Comparison of ENCODE assay signal across 9 mouse cellular contexts in genomic region chr11:65160991-65161880, GRCm38 (mm10). TPM values are rescaled to one million over a fixed set of nuclear protein-coding genes. Genes with fewer than 3 reads are reported as not detected.
A peak's percentile ranks its signal among the peaks of the same experiment; 100 is the strongest.
DNase-seq lines count a peak whose midpoint lies in the region; ATAC-seq lines count a peak whose summit lies in the region.
"Had no signal": no experiment of that assay in that cellular context is flagged by ENCODE, and none has a peak within 500 bp of the region (broad histone marks: within the 10 kb centered on the region; RNA-seq: fewer than 3 reads in every experiment).

No protein-coding gene starts in this region.

- H3K9ac ChIP-seq in heart, embryonic 12.5 days = peak overlapping the region; percentile 94; the same call in 1 of the 2 replicates
- peak overlapping the region; percentile 92 for H3K9ac ChIP-seq in hindbrain, embryonic 13.5 days
- H3K9ac ChIP-seq in midbrain, embryonic 11.5 days (ENCODE audit: low read length) = no peak overlapping the region; the same call in 1 of the 2 replicates

- intact Hi-C loops in heart, postnatal 25 days (cut with DNase I) = no loop called here

- H3K4me2 ChIP-seq in heart, embryonic 12.5 days = peak overlapping the region; percentile 96
- peak overlapping the region; percentile 86 for H3K4me2 ChIP-seq in hindbrain, embryonic 13.5 days
- H3K4me2 ChIP-seq in midbrain, embryonic 11.5 days = peak overlapping the region; percentile 92

- no peak for ATAC-seq in heart, embryonic 12.5 days (ENCODE audit: insufficient number of reproducible peaks, low FRiP score)
- ATAC-seq in hindbrain, embryonic 13.5 days (ENCODE audit: low FRiP score) = no peak
- no peak for ATAC-seq in midbrain, embryonic 11.5 days (ENCODE audit: low FRiP score)

- WGBS in heart, embryonic 12.5 days = 49% methylated on average over 7 of the region's 7 CpGs
- WGBS in hindbrain, embryonic 13.5 days = 58% methylated on average over 7 of the region's 7 CpGs
- WGBS in midbrain, embryonic 11.5 days = 72% methylated on average over 7 of the region's 7 CpGs

- no peaks in the 10 kb centered on the region for H3K36me3 ChIP-seq in heart, embryonic 12.5 days
- 0 out of 2 replicates have a peak, but pooled peaks cover 2% of the 10 kb centered on the region for H3K36me3 ChIP-seq in hindbrain, embryonic 13.5 days
- no peaks in the 10 kb centered on the region for H3K36me3 ChIP-seq in midbrain, embryonic 11.5 days (ENCODE audit: control insufficient read depth, insufficient read depth, low read length)
- H3K36me3 ChIP-seq: G1E had no signal

- H3K27ac ChIP-seq in heart, embryonic 12.5 days (ENCODE audit: poor library complexity, severe bottlenecking) = no peak overlapping the region
- H3K27ac ChIP-seq in hindbrain, embryonic 13.5 days = peak overlapping the region; percentile 30; the same call in 1 of the 2 replicates
- H3K27ac ChIP-seq in midbrain, embryonic 11.5 days (ENCODE audit: low read depth, low read length) = no peak overlapping the region

- H3K27me3 ChIP-seq in heart, embryonic 12.5 days (replicated peaks) = no peaks in the 10 kb centered on the region
- H3K27me3 ChIP-seq in hindbrain, embryonic 13.5 days = 0 out of 2 replicates have a peak, but pooled peaks cover 5% of the 10 kb centered on the region
- peaks cover 4% of the 10 kb centered on the region; the same call in 1 of the 2 replicates for H3K27me3 ChIP-seq in midbrain, embryonic 11.5 days (ENCODE audit: control insufficient read depth, insufficient read depth, low read length)

- H3K4me1 ChIP-seq in heart, embryonic 12.5 days (replicated peaks) = peaks cover 30% of the 10 kb centered on the region
- peaks cover 24% of the 10 kb centered on the region for H3K4me1 ChIP-seq in hindbrain, embryonic 13.5 days (replicated peaks)
- H3K4me1 ChIP-seq in midbrain, embryonic 11.5 days (ENCODE audit: control insufficient read depth, insufficient read depth, low read length) = peaks cover 6% of the 10 kb centered on the region; the same call in 1 of the 2 replicates

- no peak for DNase-seq in heart, postnatal 25 days (ENCODE audit: low spot score)
- DNase-seq in brain, adult 2 months (ENCODE audit: low read depth, low spot score) = peak; percentile 66
- no peak for DNase-seq in midbrain, embryonic 11.5 days (ENCODE audit: low spot score, missing footprints)
- DNase-seq in adrenal gland, adult 8-10 months = no peak
- DNase-seq in natural killer cell, adult 2 months (ENCODE audit: low spot score in 2 of 2) = no peak
- DNase-seq in ovary, adult 18-20 months (ENCODE audit: low spot score) = no peak

- peak overlapping the region; percentile 98 for H3K4me3 ChIP-seq in heart, embryonic 12.5 days
- H3K4me3 ChIP-seq in hindbrain, embryonic 13.5 days = peak overlapping the region; percentile 88
- no peak overlapping the region; the same call in 1 of the 2 replicates for H3K4me3 ChIP-seq in midbrain, embryonic 11.5 days (ENCODE audit: low read depth, low read length)

- H3K9me3 ChIP-seq in heart, embryonic 12.5 days (replicated peaks) = no peaks in the 10 kb centered on the region
- H3K9me3 ChIP-seq in hindbrain, embryonic 13.5 days = no peaks in the 10 kb centered on the region
- H3K9me3 ChIP-seq in midbrain, embryonic 11.5 days (ENCODE audit: control insufficient read depth, low read length) = no peaks in the 10 kb centered on the region

RNA-seq across cellular contexts. Expression of gene Arhgap44, which starts 1.5 kb away (rescaled TPM):
- polyA plus RNA-seq in heart, embryonic 12.5 days (2016; fragmentation: Nextera tagmentation; extraction: Ambion mirVana) = 13.3 and 15.5 TPM in 2 replicates
- 10 to 100 TPM; 20.8 to 22.4 TPM for total RNA-seq in heart, postnatal 25 days (2021)
- 9.3 and 9.9 TPM in 2 replicates for polyA plus RNA-seq in hindbrain, embryonic 13.5 days (2015; fragmentation: Nextera tagmentation; extraction: Ambion mirVana)
- 4.0 and 4.9 TPM in 2 replicates for polyA plus RNA-seq in midbrain, embryonic 11.5 days (2014; fragmentation: Nextera tagmentation; extraction: Ambion mirVana)
- 10 to 100 TPM in 3 of 4 experiments, 1 to 10 TPM in 1; 9.4 to 20.1 (median 13.7) TPM for total RNA-seq in adrenal gland, adult 8-10 months (2022)
- polyA plus RNA-seq: G1E had no signal

RNA-seq across cellular contexts. Expression of gene 1700086D15Rik, which starts 1.5 kb away (rescaled TPM):
- polyA plus RNA-seq in heart, embryonic 12.5 days (2016; fragmentation: Nextera tagmentation; extraction: Ambion mirVana) = 0.15 and 0.18 TPM in 2 replicates
- total RNA-seq in heart, postnatal 25 days (2021) = under 1 TPM; 0.31 to 0.47 TPM
- polyA plus RNA-seq in hindbrain, embryonic 13.5 days (2015; fragmentation: Nextera tagmentation; extraction: Ambion mirVana) = 0.30 TPM in 1 of 2 replicates, not detected in the other
- not detected in 2 replicates for polyA plus RNA-seq in midbrain, embryonic 11.5 days (2014; fragmentation: Nextera tagmentation; extraction: Ambion mirVana)
- total RNA-seq in adrenal gland, adult 8-10 months (2022) = 1 to 10 TPM in 1 of 4 experiments, under 1 TPM in 3; 0.35 to 1.9 (median 0.55) TPM
- polyA plus RNA-seq: G1E had no signal
